28 mouse cellular contexts compared by ENCODE assay signal in the genomic region with DNA sequence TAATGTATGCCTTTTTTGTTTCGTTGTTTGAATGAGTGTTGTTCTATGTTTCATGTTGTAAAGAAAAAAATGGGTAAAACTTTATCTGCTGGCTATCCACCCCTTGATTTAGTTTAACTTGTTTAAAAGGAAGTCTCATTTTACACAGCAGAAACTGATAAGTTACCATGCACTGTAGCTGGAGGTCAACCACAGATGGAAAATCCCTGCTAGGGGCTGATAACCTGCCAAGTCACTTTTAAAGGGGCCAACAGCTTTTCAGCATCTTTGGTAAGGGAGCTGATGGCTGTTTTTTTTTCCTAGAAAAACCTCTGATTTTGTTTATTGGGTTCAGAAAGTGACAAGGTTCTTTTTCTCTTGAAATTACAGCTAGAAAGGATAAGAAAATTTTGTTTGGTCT.
"Had no signal": no experiment of that assay in that cellular context is flagged by ENCODE, and none has a peak within 500 bp of the region (broad histone marks: within the 10 kb centered on the region; RNA-seq: fewer than 3 reads in every experiment).

No protein-coding gene starts in this region.

- H3K27me3 ChIP-seq: limb, embryonic 12.5 days; limb, embryonic 13.5 days; limb, embryonic 15.5 days; liver, embryonic 12.5 days; liver, embryonic 13.5 days; liver, embryonic 15.5 days; lung, embryonic 15.5 days; megakaryocyte, embryonic 14.5 days; midbrain, embryonic 12.5 days; midbrain, embryonic 13.5 days; midbrain, embryonic 15.5 days; neural tube, embryonic 12.5 days; neural tube, embryonic 13.5 days had no signal

- H3K4me3 ChIP-seq: limb, embryonic 10.5 days; limb, embryonic 12.5 days; limb, embryonic 13.5 days; limb, embryonic 15.5 days; liver, embryonic 12.5 days; liver, embryonic 13.5 days; liver, embryonic 15.5 days; lung, embryonic 15.5 days; megakaryocyte, embryonic 14.5 days; midbrain, embryonic 10.5 days; midbrain, embryonic 12.5 days; midbrain, embryonic 13.5 days; midbrain, embryonic 15.5 days; myocyte; neural tube, embryonic 12.5 days; neural tube, embryonic 13.5 days had no signal

- H3K4me1 ChIP-seq: limb, embryonic 10.5 days; limb, embryonic 12.5 days; limb, embryonic 13.5 days; limb, embryonic 15.5 days; liver, embryonic 12.5 days; liver, embryonic 13.5 days; liver, embryonic 15.5 days; lung, embryonic 15.5 days; megakaryocyte, embryonic 14.5 days; midbrain, embryonic 10.5 days; midbrain, embryonic 12.5 days; midbrain, embryonic 13.5 days; midbrain, embryonic 15.5 days; neural tube, embryonic 12.5 days; neural tube, embryonic 13.5 days had no signal

- H3K9ac ChIP-seq: limb, embryonic 12.5 days; limb, embryonic 13.5 days; limb, embryonic 15.5 days; liver, embryonic 12.5 days; liver, embryonic 13.5 days; liver, embryonic 14.5 days; liver, embryonic 15.5 days; liver, postnatal 0 days; lung, embryonic 14.5 days; lung, embryonic 15.5 days; midbrain, embryonic 12.5 days; midbrain, embryonic 13.5 days; midbrain, embryonic 15.5 days; neural tube, embryonic 12.5 days; neural tube, embryonic 13.5 days had no signal

- H3K9me3 ChIP-seq: limb, embryonic 10.5 days; limb, embryonic 13.5 days; limb, embryonic 15.5 days; liver, embryonic 13.5 days; lung, embryonic 15.5 days; midbrain, embryonic 13.5 days; midbrain, embryonic 15.5 days had no signal

- H3K36me3 ChIP-seq: limb, embryonic 10.5 days; limb, embryonic 12.5 days; limb, embryonic 13.5 days; limb, embryonic 15.5 days; liver, embryonic 12.5 days; liver, embryonic 13.5 days; liver, embryonic 15.5 days; lung, embryonic 15.5 days; midbrain, embryonic 10.5 days; midbrain, embryonic 12.5 days; midbrain, embryonic 13.5 days; midbrain, embryonic 15.5 days; neural tube, embryonic 12.5 days; neural tube, embryonic 13.5 days had no signal

- H3K27ac ChIP-seq: limb, embryonic 10.5 days; limb, embryonic 12.5 days; limb, embryonic 13.5 days; limb, embryonic 15.5 days; liver, embryonic 12.5 days; liver, embryonic 13.5 days; liver, embryonic 14.5 days; liver, embryonic 15.5 days; lung, embryonic 15.5 days; macrophage; midbrain, embryonic 10.5 days; midbrain, embryonic 12.5 days; midbrain, embryonic 13.5 days; midbrain, embryonic 15.5 days; neural tube, embryonic 12.5 days; neural tube, embryonic 13.5 days had no signal

- DNase-seq: left cerebral cortex, postnatal 4 days; liver; liver, embryonic 13.5 days; liver, postnatal 0 days; lung, adult 18-20 months; lung, adult 2 months; lung, embryonic 14.5 days; lung, postnatal 10 days; lung, postnatal 14 days; lung, postnatal 4 days; midbrain, embryonic 14.5 days had no signal
